Mouse (Mus musculus) neural tube, embryonic 12.5 days (tissue): Measurements from ENCODE around the gene Hdac10. TPM values are rescaled to one million over a fixed set of nuclear protein-coding genes. Genes with fewer than 3 reads are reported as not detected.

Experiments
- ATAC-seq: fragments of 200-750 bp; cut with Nextera tagmentation; 2 replicates; pipeline ENCODE4 v1.8.0; 2017; ENCODE audit warnings: low read depth, mild to moderate bottlenecking, moderate TSS enrichment, moderate library complexity; ENCODE audit not compliant: low FRiP score
- H3K27ac ChIP-seq: fragments of 300-500 bp; sonication (generic); 2 replicates; pipeline ENCODE4 v1.5.1; 2016
- H3K27me3 ChIP-seq: fragments of 300-500 bp; sonication (generic); replicated peaks from 2 replicates; pipeline ENCODE4 v1.6.1; 2016; ENCODE audit warnings: mild to moderate bottlenecking
- H3K36me3 ChIP-seq: fragments of 300-500 bp; sonication (generic); 2 replicates; pipeline ENCODE4 v1.6.1; 2016; ENCODE audit warnings: mild to moderate bottlenecking
- H3K4me1 ChIP-seq: fragments of 300-500 bp; sonication (generic); 2 replicates; pipeline ENCODE4 v1.6.1; 2016
- H3K4me2 ChIP-seq: fragments of 300-500 bp; sonication (generic); replicated peaks from 2 replicates; pipeline ENCODE4 v1.6.1; 2016; ENCODE audit warnings: mild to moderate bottlenecking
- H3K4me3 ChIP-seq: fragments of 300-500 bp; sonication (generic); 2 replicates; pipeline ENCODE4 v1.5.1; 2016
- H3K9ac ChIP-seq: fragments of 300-500 bp; sonication (generic); 2 replicates; pipeline ENCODE4 v1.6.1; 2016; ENCODE audit warnings: mild to moderate bottlenecking
- H3K9me3 ChIP-seq: fragments of 300-500 bp; sonication (generic); 2 replicates; pipeline ENCODE4 v1.6.1; 2016; ENCODE audit warnings: mild to moderate bottlenecking
- WGBS: fragments of 180-500 bp; shearing (Covaris S2); methylation state at CpG from one replicate; pipeline ENCODE4 v1.1.7; 2016; 5-methylcytosine and 5-hydroxymethylcytosine counted together
- polyA plus RNA-seq: library from polyadenylated mRNA; unstranded; fragments of >200 nt; fragmentation: Nextera tagmentation; extraction: Ambion mirVana; gene quantifications from 2 replicates; pipeline ENCODE4 v1.2.1, GENCODE M21; 2016

The Hdac10 gene
- polyA plus RNA-seq, 1 experiment from 2014 or later, result 25.1 TPM

- no peak for ATAC-seq
- H3K27ac ChIP-seq, result peak overlapping the region; percentile 26; the same call in 1 of the 2 replicates
- no peaks in the 10 kb centered on the region for H3K9me3 ChIP-seq
- WGBS, result 10% methylated on average over 16 of the region's 16 CpGs
- peaks cover 17% of the 10 kb centered on the region; the same call in 1 of the 2 replicates for H3K27me3 ChIP-seq
- peaks cover 44% of the 10 kb centered on the region for H3K4me1 ChIP-seq
- peak overlapping the region; percentile 32 for H3K4me3 ChIP-seq
- H3K36me3 ChIP-seq, result peaks cover 32% of the 10 kb centered on the region
- H3K9ac ChIP-seq, result peak overlapping the region; percentile 64; the same call in 1 of the 2 replicates
- H3K4me2 ChIP-seq, result peak overlapping the region; percentile 85
These were observed 18.5 kb upstream of the Hdac10 start for GRCm38 (mm10) chr15:89147024-89147423.

- Histone ChIP-seq H3K9me3 (no peaks in the 10 kb centered on the region), H3K27me3 (peaks cover 18% of the 10 kb centered on the region; the same call in 1 of the 2 replicates), H3K9ac (peak overlapping the region; percentile 64; the same call in 1 of the 2 replicates), H3K4me3 (peak overlapping the region; percentile 32), H3K4me2 (peak overlapping the region; percentile 85), H3K27ac (peak overlapping the region; percentile 26; the same call in 1 of the 2 replicates), H3K4me1 (peaks cover 42% of the 10 kb centered on the region), H3K36me3 (peaks cover 32% of the 10 kb centered on the region)
- 4% methylated on average over 27 of the region's 27 CpGs for WGBS
- ATAC-seq, result no peak
These were observed 18.0 kb upstream of the Hdac10 start for GRCm38 (mm10) chr15:89146537-89146936.

DNA sequence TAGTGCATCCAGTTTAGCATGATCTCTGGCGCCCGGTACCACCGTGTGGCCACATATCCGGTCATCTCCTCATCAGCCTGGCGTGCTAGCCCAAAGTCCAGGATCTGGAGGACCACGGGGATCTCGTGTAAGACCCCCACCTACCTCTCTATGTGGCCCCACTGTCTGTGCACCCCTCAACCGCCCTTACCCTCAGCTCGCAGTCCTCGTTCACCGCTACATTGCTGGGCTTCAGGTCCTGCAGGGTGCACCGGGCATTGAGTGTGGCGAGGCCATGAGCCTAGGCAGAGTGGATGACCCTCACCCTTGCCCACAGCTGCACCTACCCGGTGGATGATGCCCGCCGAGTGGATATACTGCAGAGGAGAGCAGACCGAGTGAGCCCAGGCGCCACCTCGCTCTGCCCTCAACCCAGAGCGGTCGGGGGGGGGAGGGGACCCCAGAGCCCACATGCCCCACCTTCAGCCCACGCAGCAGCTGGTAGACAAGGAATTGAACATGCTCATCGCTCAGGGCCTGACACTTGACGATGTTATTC lies 17.4 kb upstream of the Hdac10 start:
- Histone ChIP-seq H3K27ac (no peak overlapping the region), H3K27me3 (peaks cover 21% of the 10 kb centered on the region; the same call in 1 of the 2 replicates), H3K9me3 (no peaks in the 10 kb centered on the region), H3K9ac (0 out of 2 replicates have a peak overlapping the region, but pooled peaks have one; percentile 64), H3K4me3 (no peak overlapping the region), H3K36me3 (peaks cover 32% of the 10 kb centered on the region), H3K4me2 (peak overlapping the region; percentile 85), H3K4me1 (peaks cover 47% of the 10 kb centered on the region)
- ATAC-seq, result no peak
- 75% methylated on average over 24 of the region's 24 CpGs for WGBS

GRCm38 (mm10) chr15:89144965-89145364 lies 16.5 kb upstream of the Hdac10 start:
- H3K36me3 ChIP-seq, result peaks cover 32% of the 10 kb centered on the region
- no peak overlapping the region for H3K4me2 ChIP-seq
- H3K27ac ChIP-seq, result no peak overlapping the region
- WGBS, result 87% methylated on average over 11 of the region's 11 CpGs
- no peak overlapping the region for H3K9ac ChIP-seq
- H3K27me3 ChIP-seq, result peaks cover 23% of the 10 kb centered on the region; the same call in 1 of the 2 replicates
- ATAC-seq, result no peak
- no peak overlapping the region for H3K4me3 ChIP-seq
- no peaks in the 10 kb centered on the region for H3K9me3 ChIP-seq
- H3K4me1 ChIP-seq, result peaks cover 52% of the 10 kb centered on the region

DNA sequence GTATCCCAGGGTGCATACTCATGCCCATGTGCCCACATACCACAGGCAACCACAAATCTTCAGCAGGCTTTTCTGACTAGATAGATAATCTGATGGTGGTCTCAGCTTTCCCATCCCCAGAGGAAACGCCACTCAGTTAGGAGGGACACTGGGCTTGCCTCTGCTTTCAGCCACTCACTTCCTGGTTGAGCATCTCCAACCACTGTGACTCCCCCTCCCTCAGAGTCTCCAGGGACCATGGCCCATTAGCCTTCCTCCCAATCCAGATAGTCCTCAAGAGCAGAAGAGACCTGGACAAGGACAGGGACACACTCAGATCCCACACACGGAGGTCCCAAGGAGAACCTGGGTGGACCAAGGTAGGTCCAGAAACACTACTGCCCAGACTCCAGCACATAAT lies 14.6 kb upstream of the Hdac10 start:
- WGBS, result 82% methylated on average over 2 of the region's 2 CpGs
- H3K9me3 ChIP-seq, result no peaks in the 10 kb centered on the region
- no peak for ATAC-seq

DNA sequence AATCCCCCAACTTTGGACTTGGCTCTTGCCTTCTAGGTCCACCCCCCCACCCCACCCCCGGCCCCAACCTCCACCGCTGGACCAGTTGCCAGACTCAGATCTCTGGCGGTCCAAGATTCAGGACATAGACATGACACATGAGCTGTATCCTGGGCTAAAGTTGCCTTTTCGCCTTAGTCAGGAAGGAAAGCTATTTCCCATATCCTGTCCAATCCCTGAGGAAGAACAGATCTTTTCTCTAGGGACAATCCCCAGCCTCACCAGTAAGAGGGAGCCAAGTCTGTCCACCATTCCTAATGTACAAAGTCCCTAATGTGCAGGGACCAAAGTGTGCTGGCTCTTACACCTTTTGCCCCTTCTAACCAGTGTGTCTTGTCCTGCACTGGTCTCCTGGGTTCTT lies 13.4 kb upstream of the Hdac10 start:
- no peak overlapping the region for H3K4me2 ChIP-seq
- H3K36me3 ChIP-seq, result peaks cover 32% of the 10 kb centered on the region
- no peak overlapping the region for H3K4me3 ChIP-seq
- peaks cover 30% of the 10 kb centered on the region for H3K4me1 ChIP-seq
- no peak overlapping the region for H3K27ac ChIP-seq
- H3K27me3 ChIP-seq, result peaks cover 25% of the 10 kb centered on the region; the same call in 1 of the 2 replicates
- ATAC-seq, result no peak
- H3K9me3 ChIP-seq, result no peaks in the 10 kb centered on the region
- H3K9ac ChIP-seq, result no peak overlapping the region
- WGBS, result 75% methylated on average over 4 of the region's 4 CpGs

More for the DNA sequence above, 14.6 kb upstream of the Hdac10 start:
- Histone ChIP-seq H3K27ac (no peak overlapping the region), H3K4me3 (no peak overlapping the region), H3K9ac (no peak overlapping the region), H3K4me2 (no peak overlapping the region), H3K36me3 (peaks cover 32% of the 10 kb centered on the region), H3K4me1 (peaks cover 43% of the 10 kb centered on the region), H3K27me3 (peaks cover 31% of the 10 kb centered on the region; the same call in 1 of the 2 replicates)

GRCm38 (mm10) chr15:89141443-89141842 lies 12.9 kb upstream of the Hdac10 start:
- no peak for ATAC-seq
- Histone ChIP-seq H3K36me3 (peaks cover 32% of the 10 kb centered on the region), H3K9me3 (no peaks in the 10 kb centered on the region), H3K9ac (no peak overlapping the region), H3K4me1 (peaks cover 26% of the 10 kb centered on the region), H3K27me3 (peaks cover 20% of the 10 kb centered on the region; the same call in 1 of the 2 replicates), H3K27ac (no peak overlapping the region), H3K4me2 (no peak overlapping the region), H3K4me3 (no peak overlapping the region)
- WGBS, result 36% methylated on average over 5 of the region's 5 CpGs

- Histone ChIP-seq H3K36me3 (peaks cover 27% of the 10 kb centered on the region), H3K4me3 (peak within 1 kb of the TSS; percentile 55), H3K27ac (no peak within 1 kb of the TSS), H3K9me3 (no peaks in the 10 kb centered on the region), H3K4me2 (peak within 1 kb of the TSS; percentile 99), H3K27me3 (peaks cover 15% of the 10 kb centered on the region; the same call in 1 of the 2 replicates), H3K9ac (peak within 1 kb of the TSS; percentile 70), H3K4me1 (peaks cover 19% of the 10 kb centered on the region)
- peak; percentile 62 for ATAC-seq
- 1% methylated on average over 21 of the region's 21 CpGs for WGBS
These were observed 12.3 kb upstream of the Hdac10 start, which contains the start of gene Mapk12 for GRCm38 (mm10) chr15:89140659-89141252. Gene Mapk12, minus strand, starts transcription at chr15:89140703.

DNA sequence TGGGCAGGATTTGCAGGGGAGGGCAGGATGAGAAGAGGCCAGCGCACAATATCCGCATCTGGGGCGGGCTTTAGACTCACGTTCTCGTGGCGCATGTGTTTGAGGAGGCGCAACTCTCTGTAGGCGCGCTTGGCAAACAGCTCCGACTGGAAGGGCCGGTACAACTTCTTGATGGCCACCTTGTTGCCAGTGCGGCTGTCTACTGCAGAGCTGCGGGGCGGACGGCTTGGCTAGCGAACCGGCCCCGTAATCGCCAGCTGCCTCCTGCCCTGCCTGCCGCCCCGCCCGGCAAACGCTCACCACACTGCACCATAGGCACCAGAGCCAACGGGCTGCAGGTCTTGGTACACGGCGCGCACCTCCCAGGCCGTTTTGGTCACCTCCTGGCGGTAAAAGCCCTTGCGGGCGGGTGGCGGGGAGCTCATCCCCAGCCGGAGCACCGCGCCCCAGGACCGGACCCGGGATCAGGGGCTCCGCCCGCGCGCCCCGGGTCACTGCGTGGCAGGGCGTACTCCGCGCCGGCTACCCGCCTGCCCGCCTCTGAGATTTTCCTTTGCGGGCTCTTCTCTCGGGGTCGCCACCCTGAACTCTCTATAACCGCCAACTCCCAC lies 11.7 kb upstream of the Hdac10 start:
- WGBS, result under 1% methylated on average over 53 of the region's 53 CpGs
- Histone ChIP-seq H3K36me3 (peaks cover 22% of the 10 kb centered on the region), H3K9ac (peak overlapping the region; percentile 70), H3K9me3 (no peaks in the 10 kb centered on the region), H3K27me3 (peaks cover 14% of the 10 kb centered on the region; the same call in 1 of the 2 replicates), H3K27ac (no peak overlapping the region), H3K4me3 (peak overlapping the region; percentile 55), H3K4me1 (peaks cover 19% of the 10 kb centered on the region), H3K4me2 (peak overlapping the region; percentile 99)
- peak; percentile 43 for ATAC-seq

- no peak for ATAC-seq
- H3K27ac ChIP-seq, result no peak overlapping the region
- H3K27me3 ChIP-seq, result peaks cover 14% of the 10 kb centered on the region; the same call in 1 of the 2 replicates
- 92% methylated on average over 6 of the region's 6 CpGs for WGBS
- no peak overlapping the region for H3K9ac ChIP-seq
- H3K4me2 ChIP-seq, result no peak overlapping the region
- no peaks in the 10 kb centered on the region for H3K9me3 ChIP-seq
- peaks cover 19% of the 10 kb centered on the region for H3K4me1 ChIP-seq
- H3K4me3 ChIP-seq, result no peak overlapping the region
- peaks cover 11% of the 10 kb centered on the region for H3K36me3 ChIP-seq
These were observed 10.0 kb upstream of the Hdac10 start for GRCm38 (mm10) chr15:89138531-89138930.

DNA sequence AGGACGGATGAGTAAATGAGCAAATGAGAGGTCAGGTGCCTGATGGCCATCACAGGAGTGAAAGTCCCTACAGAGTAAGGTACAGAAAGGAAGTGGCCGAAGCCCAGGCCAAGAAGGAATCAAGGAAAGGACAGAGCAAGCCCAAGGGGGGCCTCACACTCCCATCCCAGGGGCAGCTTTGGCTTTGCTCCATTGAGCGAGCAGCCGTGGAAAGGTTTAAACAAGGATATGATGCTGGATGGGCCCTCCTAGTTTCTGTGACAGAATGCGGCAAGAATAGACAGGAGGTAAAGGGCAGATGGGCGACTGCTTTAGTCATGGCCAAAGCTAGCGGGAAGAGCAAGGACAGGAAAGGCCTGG lies 9.5 kb upstream of the Hdac10 start:
- 87% methylated on average over 7 of the region's 7 CpGs for WGBS
- H3K27ac ChIP-seq, result no peak overlapping the region
- H3K36me3 ChIP-seq, result peaks cover 6% of the 10 kb centered on the region; the same call in 1 of the 2 replicates
- no peak for ATAC-seq
- H3K9me3 ChIP-seq, result no peaks in the 10 kb centered on the region
- no peak overlapping the region for H3K4me2 ChIP-seq
- H3K4me1 ChIP-seq, result peaks cover 19% of the 10 kb centered on the region
- no peak overlapping the region for H3K4me3 ChIP-seq
- peaks cover 14% of the 10 kb centered on the region; the same call in 1 of the 2 replicates for H3K27me3 ChIP-seq
- H3K9ac ChIP-seq, result no peak overlapping the region

DNA sequence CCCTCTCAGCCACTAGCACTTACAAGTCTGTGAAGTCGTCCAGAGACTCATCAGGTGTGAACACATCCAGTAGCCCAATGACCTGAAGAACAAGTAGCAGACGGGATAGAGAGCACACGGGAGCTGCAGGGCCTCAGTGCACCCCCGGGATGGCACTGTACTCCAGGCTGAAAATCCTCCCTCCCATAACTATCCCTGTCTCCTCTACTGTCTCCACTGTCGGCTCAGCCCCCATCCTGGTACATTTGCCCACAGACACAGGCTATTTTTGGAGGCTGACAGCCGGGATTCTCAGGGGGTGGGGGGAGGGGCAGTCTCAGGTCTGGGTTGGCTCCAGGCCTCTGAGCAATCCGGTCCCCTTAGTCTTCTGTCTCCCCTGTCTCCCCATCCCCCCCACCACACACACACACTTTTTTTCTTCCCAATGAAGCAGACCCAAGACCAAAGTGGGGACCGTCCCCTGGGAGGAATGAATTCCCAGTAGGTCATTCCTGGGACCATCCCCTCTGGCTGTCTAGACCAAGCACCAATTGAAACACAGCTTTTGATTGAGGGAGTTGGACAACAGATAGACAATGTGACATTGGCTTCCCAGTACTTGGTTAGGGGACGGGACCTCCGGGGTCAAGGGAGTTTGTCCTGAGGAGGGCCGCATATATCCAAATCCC lies 9.0 kb upstream of the Hdac10 start:
- H3K36me3 ChIP-seq, result peaks cover 7% of the 10 kb centered on the region; the same call in 1 of the 2 replicates
- 76% methylated on average over 11 of the region's 11 CpGs for WGBS
- peaks cover 19% of the 10 kb centered on the region for H3K4me1 ChIP-seq
- no peaks in the 10 kb centered on the region for H3K9me3 ChIP-seq
- H3K9ac ChIP-seq, result no peak overlapping the region
- peaks cover 14% of the 10 kb centered on the region; the same call in 1 of the 2 replicates for H3K27me3 ChIP-seq
- H3K27ac ChIP-seq, result no peak overlapping the region
- H3K4me3 ChIP-seq, result no peak overlapping the region
- H3K4me2 ChIP-seq, result no peak overlapping the region
- ATAC-seq, result no peak
